Mouse (Mus musculus): ENCODE measurements around the gene Sla2. TPM values are rescaled to one million over a fixed set of nuclear protein-coding genes. Genes with fewer than 3 reads are reported as not detected.
"Not testable (repeated sequence)": the region's sequence is repeated elsewhere in the genome, so short reads cannot be mapped to it uniquely, and the experiment has no call there.

Gene Sla2
- total RNA-seq, 2 experiments from 2014 or later: 0.19 to 0.30 TPM

- peak in 1 of 2 experiments; percentile 60 for DNase-seq (ENCODE audit: low spot score in 2 of 2)
Measured at GRCm38 (mm10) chr2:156868994-156869393, 18.0 kb downstream of the Sla2 start.

- no peak for DNase-seq (ENCODE audit: low spot score in 2 of 2)
Measured at GRCm38 (mm10) chr2:156864481-156864880, 22.5 kb downstream of the Sla2 start.

DNA sequence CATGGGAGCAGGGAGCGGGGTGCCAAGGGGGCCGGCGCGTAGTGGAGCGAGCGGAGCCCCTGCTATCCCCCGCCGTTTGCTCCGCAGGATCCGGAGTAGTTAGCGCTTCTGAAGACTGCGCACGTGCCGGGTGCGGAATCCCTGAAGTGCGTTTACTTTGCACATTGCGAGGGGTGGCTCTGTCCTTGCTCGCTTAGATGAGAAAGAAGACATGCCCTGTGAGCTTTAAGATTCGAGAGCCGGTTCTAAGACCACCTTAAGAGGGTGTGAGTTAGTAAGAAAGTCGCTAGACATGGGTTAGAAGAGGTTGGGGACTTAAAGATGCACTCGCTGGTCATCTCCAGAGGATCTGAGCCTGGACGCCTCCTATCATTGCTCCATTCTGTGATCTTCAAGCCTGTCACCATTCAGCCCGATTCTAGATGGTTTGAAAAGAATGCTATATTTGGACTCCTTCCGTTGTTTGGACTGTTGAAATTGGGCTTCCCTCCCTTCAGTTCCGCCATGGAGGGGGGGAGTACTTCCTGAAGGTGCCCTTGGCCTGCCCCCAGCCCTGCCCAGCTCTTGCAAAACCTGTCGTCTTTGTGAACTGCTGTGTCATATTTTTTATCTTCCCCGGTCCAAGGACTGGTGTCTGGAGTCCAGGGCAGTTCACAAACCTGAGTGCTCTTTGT, 23.4 kb downstream of the Sla2 start:
- DNase-seq (ENCODE audit: low spot score in 2 of 2): no peak

DNA sequence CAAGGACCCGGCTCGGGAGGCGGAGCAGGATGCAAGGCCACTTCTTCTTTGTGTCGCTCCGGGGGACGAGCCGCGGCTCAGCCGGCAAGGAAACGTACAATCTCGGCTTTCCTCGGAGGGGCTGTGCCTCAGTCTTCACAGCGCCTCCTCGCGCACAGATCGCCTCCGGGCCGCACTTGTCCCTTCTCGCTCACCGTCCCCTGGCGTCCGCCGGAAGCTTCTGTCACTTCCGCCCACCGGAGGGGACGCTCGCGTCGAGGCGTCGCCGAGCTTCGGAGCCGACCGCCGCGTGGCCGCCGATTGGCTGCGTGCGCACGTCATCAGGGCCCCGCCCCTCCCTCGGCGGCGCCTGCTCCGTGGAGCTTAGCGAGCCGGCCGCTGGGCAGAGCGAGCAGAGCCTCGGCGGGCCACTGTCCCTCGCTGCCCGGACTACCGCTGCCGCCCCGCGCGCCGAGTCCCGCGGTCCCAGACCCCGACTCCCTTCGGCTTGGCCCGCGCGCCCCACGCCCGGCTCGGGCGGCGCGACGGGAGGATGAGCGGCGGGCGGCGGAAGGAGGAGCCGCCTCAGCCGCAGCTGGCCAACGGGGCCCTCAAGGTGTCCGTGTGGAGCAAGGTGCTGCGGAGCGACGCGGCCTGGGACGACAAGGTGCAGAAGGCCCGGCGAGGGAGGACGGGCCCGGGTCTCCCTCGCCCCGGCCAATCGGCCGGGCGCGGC, 24.1 kb downstream of the Sla2 start, which contains the start of gene Rab5if:
Rab5if (plus strand) TSS at position 357 of the 715 bp plus-strand sequence.
- peak; percentile 96 to 98 for DNase-seq (ENCODE audit: low spot score in 2 of 2)

DNA sequence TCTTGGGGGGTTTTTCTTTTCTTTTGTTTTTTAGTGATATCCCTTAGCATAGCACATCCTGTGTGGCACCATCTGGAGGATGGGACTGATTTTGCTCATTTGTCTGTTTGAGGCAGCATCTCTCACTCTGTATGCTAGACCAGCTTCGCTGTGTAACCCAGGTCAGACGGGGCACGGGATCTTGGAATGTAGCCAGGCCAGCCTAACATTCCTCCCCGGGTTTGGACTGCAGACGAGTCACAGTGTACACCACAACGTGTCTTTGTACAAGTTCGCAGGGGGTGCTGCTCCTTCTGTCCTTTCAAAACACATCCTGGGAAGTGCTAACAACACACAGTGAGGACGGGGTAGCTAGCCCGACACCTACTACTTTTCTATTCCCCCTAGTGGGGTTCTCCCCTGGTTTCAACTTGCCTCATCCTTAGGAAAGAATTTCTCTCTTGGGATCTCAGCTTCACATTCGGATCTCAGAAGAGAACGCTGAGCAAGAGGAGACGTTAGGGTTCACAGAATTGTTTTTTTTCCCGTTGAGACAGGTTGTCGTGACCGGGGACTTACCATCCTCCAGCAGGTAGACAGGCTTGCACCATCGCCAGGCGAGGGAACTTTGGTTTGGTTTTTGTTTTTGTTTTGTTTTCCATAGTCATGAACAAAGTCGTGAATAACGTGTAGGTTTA, 24.8 kb downstream of the Sla2 start:
- DNase-seq (ENCODE audit: low spot score in 2 of 2): no peak

DNA sequence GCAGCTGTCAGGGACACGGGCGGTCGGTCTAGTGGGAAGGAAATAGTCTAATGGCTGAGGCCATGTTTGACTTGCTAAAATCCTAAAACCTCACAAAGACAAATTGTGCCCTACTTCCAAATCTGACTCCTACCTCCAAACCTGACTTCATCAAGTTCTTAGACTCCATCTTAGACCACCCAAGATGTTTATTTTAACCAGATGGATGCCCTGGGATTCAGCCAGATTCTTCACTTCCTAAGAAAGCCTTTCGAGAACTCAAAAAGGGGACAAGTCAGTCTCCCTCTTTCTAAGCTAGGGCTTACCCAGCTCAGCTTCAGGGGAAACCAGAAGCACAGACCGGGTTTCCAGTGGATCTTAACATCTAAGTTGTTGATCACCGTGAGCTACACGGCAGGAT, 28.3 kb downstream of the Sla2 start:
- DNase-seq (ENCODE audit: low spot score in 2 of 2): no peak

DNA sequence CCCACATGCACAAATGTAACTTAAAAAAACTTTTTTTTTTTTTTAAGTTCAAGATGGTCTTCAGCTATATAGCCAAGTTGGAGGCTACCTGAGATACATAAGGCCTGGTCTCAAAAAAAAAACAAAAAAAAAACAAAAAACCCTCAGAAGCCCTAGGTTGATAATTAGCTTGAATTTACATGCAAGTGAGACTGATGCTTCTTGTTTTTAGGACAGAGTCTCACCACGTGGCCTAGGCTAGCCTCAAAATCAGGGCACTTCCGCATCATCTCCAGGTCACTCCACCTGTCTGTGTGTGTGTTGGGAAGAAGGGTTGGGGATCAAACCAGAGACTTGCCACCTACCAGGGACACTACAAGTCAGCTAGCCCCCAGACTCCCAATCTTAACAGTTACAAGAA, 29.2 kb downstream of the Sla2 start, which contains the start of gene 4930518I15Rik:
4930518I15Rik (minus strand) TSS at position 112 of the 400 bp plus-strand sequence.
- no peak for DNase-seq (ENCODE audit: low spot score in 2 of 2)

GRCm38 (mm10) chr2:156857385-156857791, 29.6 kb downstream of the Sla2 start:
- no peak for DNase-seq (ENCODE audit: low spot score in 2 of 2)

DNA sequence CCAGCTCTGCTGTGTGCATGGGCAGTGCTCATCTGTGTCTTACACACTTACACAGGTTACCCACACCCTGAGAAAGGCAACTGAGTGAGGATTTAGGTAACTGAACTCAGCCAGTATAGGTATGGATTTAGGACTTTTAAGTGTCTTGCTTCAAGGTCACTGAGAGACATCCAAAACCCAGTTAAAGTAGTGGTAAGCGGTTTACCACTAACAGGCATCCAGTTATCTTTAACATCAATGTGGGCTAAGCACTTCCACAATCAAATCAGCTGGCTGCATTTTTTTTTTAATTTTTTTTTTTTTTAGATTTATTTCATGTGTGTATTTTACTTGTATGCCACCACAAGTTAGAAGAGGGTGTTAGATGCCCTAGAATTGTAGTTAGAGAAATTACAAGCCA, 30.7 kb downstream of the Sla2 start:
- DNase-seq (ENCODE audit: low spot score in 2 of 2): no peak

GRCm38 (mm10) chr2:156853999-156854771, 32.8 kb downstream of the Sla2 start:
- DNase-seq (ENCODE audit: low spot score in 2 of 2): peak in 1 of 2 experiments; percentile 68

- DNase-seq (ENCODE audit: low spot score in 2 of 2): not testable (repeated sequence)
Measured at GRCm38 (mm10) chr2:156853584-156853983, 33.4 kb downstream of the Sla2 start.

DNA sequence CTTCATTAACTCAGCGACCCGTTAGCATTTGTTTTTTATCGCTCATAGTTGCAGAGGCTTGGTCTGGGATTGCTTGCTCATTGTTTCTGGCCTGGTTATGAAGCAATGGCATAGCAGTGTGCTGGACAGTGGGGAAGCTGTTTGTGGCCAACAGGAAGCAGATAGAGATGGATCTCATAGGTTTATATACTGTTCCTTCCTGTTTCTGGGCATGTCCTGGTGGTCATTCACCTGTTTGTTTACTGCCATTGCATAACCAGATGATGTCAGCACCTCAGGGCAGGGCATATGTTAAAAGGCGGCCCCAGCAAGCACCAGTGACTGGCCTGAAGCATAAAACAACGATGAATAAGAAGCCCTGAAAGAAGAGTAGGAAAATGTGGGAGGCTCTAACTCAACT, 36.5 kb downstream of the Sla2 start:
- no peak for DNase-seq (ENCODE audit: low spot score in 2 of 2)

- no peak for DNase-seq (ENCODE audit: low spot score in 2 of 2)
Measured at GRCm38 (mm10) chr2:156848526-156849182, 38.3 kb downstream of the Sla2 start.

GRCm38 (mm10) chr2:156847653-156848052, 39.3 kb downstream of the Sla2 start:
- no peak for DNase-seq (ENCODE audit: low spot score in 2 of 2)

- DNase-seq (ENCODE audit: low spot score in 2 of 2): no peak
Measured at GRCm38 (mm10) chr2:156844715-156845114, 42.3 kb downstream of the Sla2 start.

- DNase-seq (ENCODE audit: low spot score in 2 of 2): no peak
Measured at GRCm38 (mm10) chr2:156843331-156843730, 43.7 kb downstream of the Sla2 start.

GRCm38 (mm10) chr2:156842711-156843110, 44.3 kb downstream of the Sla2 start:
- DNase-seq (ENCODE audit: low spot score in 2 of 2): no peak

DNA sequence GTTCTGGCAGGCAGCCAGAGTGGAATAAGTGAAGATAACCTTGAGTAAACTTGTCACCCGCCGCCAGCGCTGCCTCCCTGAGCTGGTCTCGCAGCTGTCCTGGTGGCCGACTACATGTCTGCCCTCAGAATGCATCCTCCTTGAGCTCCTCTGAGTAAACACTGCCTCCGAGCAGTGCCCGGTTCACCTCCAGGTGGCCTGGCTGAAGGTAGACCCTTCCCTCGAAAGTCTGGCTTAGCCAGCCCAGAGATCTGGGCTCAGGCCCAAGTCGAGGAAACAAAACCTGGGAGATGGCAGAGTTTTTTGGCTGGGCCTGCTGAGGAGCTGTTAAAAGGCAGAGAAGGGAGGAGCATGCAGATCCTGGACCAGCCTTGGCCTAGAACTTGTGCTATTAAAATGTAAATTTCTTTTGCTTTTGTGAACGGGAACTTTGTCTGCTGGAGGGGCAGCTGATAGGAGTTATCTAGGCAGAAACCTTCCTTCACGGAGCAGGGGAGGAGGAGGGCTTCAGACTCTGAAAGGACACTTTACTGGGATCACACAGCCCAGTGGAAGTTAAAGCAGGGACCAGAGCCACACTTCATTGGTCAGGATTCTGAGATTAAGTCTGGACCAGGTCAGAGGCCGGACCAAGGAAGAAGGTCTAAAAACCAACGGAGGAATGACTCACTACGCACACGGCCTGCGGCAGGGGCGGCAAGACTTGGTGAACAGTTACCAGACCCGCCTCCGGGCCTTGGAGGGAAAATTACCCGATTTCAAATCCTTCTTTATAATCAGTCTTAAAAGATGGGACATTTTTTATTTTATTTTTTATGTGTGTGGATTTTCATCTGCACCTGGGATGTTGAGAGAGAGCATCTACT, 44.9 kb downstream of the Sla2 start:
- peak in 1 of 2 experiments; percentile 55 for DNase-seq (ENCODE audit: low spot score in 2 of 2)

DNA sequence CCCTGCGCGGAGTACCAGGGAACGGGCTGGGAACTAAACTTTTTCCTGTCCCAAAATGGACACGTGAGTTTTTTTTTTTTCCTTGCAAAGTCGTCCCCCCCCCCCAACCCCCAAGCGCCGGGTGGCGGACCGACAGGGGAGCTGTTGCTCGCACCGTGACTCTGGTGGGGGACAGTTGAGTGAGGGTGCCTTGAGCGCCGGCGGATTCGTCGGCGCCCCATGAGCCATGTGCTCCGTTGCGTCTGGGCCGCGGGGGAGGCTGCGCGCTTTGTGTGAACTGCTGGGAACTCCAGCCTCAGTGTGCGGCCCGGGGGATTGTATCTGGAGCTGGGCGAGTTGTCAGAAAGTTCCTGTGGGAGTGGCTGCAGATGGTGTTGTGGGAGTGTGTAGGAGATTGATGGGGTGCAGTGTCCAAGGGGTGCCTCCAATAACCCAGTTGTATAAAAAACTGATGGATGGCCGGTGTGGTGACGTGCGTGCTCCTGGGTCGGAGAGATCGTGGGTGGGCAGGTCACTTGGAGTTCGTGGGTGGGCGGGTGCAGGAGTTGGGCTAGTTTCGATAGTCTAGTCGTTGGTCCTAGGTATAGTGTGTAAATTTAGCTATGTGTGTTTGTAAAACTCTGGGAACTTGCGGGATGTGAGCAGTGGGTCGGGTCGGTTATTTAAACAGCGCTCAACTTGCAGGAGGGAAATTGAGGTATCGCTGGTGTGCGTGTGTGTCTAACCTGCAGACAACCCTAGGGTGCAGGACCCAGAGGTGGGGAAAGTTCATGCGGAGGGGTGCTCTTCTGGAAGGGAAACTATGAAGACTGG, 45.8 kb downstream of the Sla2 start:
- peak in 1 of 2 experiments; percentile 45 for DNase-seq (ENCODE audit: low spot score in 2 of 2)
